Mouse (Mus musculus): ENCODE data around the gene Ears2.
A peak's percentile ranks its signal among the peaks of the same experiment; 100 is the strongest.
"Not testable (repeated sequence)": the region's sequence is repeated elsewhere in the genome, so short reads cannot be mapped to it uniquely, and the experiment has no call there.

Ears2 gene

GRCm38 (mm10) chr7:122066945-122067516 lies at the start of gene Ears2, which contains the start of gene Ubfd1:
TSS of gene Ears2 (minus strand) at chr7:122067263.
TSS of gene Ubfd1 (plus strand) at chr7:122067175.
- peak; percentile 89 to 94 for DNase-seq (ENCODE audit: low spot score in 2 of 2)

- no peak for DNase-seq (ENCODE audit: low spot score in 2 of 2)
Observed at GRCm38 (mm10) chr7:122108206-122108605, 41.1 kb upstream of the Ears2 start.

GRCm38 (mm10) chr7:122101747-122102244 lies 34.7 kb upstream of the Ears2 start, which contains the start of gene Ndufab1:
TSS of gene Ndufab1 (minus strand) at chr7:122101886.
- DNase-seq (ENCODE audit: low spot score in 2 of 2), result peak; percentile 70 to 75

- DNase-seq (ENCODE audit: low spot score in 2 of 2), result not testable (repeated sequence)
Observed at GRCm38 (mm10) chr7:122101014-122101746, 34.1 kb upstream of the Ears2 start.

GRCm38 (mm10) chr7:122099222-122099621 lies 32.2 kb upstream of the Ears2 start:
- DNase-seq (ENCODE audit: low spot score in 2 of 2), result no peak

GRCm38 (mm10) chr7:122098009-122098408 lies 30.9 kb upstream of the Ears2 start:
- DNase-seq (ENCODE audit: low spot score in 2 of 2), result no peak

- DNase-seq (ENCODE audit: low spot score in 2 of 2), result no peak
Observed at GRCm38 (mm10) chr7:122094564-122095330, 27.7 kb upstream of the Ears2 start.

- DNase-seq (ENCODE audit: low spot score in 2 of 2), result no peak
Observed at GRCm38 (mm10) chr7:122087195-122087982, 20.3 kb upstream of the Ears2 start.

- DNase-seq (ENCODE audit: low spot score in 2 of 2), result no peak
Observed at GRCm38 (mm10) chr7:122081071-122081470, 14.0 kb upstream of the Ears2 start.

GRCm38 (mm10) chr7:122079798-122080554 lies 12.9 kb upstream of the Ears2 start:
- no peak for DNase-seq (ENCODE audit: low spot score in 2 of 2)

- no peak for DNase-seq (ENCODE audit: low spot score in 2 of 2)
Observed at GRCm38 (mm10) chr7:122074374-122074773, 7.3 kb upstream of the Ears2 start.

- peak; percentile 8 to 50 for DNase-seq (ENCODE audit: low spot score in 2 of 2)
Observed at GRCm38 (mm10) chr7:122067517-122068381, 686 bp upstream of the Ears2 start.

- DNase-seq (ENCODE audit: low spot score in 2 of 2), result no peak
Observed at GRCm38 (mm10) chr7:122066102-122066944, 740 bp downstream of the Ears2 start.

- DNase-seq (ENCODE audit: low spot score in 2 of 2), result no peak
Observed at GRCm38 (mm10) chr7:122065656-122066055, 1.4 kb downstream of the Ears2 start.

- no peak for DNase-seq (ENCODE audit: low spot score in 2 of 2)
Observed at GRCm38 (mm10) chr7:122056633-122057032, 10.4 kb downstream of the Ears2 start.

GRCm38 (mm10) chr7:122050834-122051233 lies 16.2 kb downstream of the Ears2 start:
- no peak for DNase-seq (ENCODE audit: low spot score in 2 of 2)

GRCm38 (mm10) chr7:122048191-122048590 lies 18.9 kb downstream of the Ears2 start:
- DNase-seq (ENCODE audit: low spot score in 2 of 2), result no peak

- no peak for DNase-seq (ENCODE audit: low spot score in 2 of 2)
Observed at GRCm38 (mm10) chr7:122046813-122047212, 20.2 kb downstream of the Ears2 start.

GRCm38 (mm10) chr7:122045711-122046110 lies 21.4 kb downstream of the Ears2 start:
- no peak for DNase-seq (ENCODE audit: low spot score in 2 of 2)

Measured in urinary bladder, adult 18-20 months (tissue).